Mouse (Mus musculus) CD4-positive, CD25-positive, alpha-beta regulatory T cell, adult 2 months (primary cell): ENCODE results near the gene Gm29866.
"Not testable (repeated sequence)": the region's sequence is repeated elsewhere in the genome, so short reads cannot be mapped to it uniquely, and the experiment has no call there.

Experiments
- DNase-seq: peaks from one replicate; pipeline ENCODE4 v3.0.0-alpha.2; 2012; ENCODE audit warnings: low read depth, low spot score

Gene Gm29866

DNA sequence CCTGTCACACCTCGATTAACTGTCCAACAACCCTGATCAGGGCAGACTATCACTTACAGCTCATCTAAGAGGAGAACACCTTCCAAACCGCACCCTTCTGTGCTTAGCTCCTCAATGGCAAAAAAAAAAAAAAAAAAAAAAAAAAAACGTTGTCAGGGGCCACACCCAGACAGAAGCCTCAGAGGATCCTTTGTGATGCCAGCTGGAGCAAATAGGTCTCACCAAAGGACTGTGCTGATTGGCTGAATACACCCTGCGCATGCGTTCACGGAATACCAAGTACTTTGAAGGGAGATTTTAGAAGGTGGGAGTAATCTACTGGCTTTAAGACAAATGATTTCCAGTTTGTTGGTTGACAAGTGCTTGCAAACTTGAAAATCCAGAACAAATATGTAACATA, at the start of gene Gm29866:
Gene Gm29866, minus strand, starts transcription at position 101 of the 400 bp plus-strand sequence.
- not testable (repeated sequence) for DNase-seq
